Mouse (Mus musculus) frontal cortex, postnatal 25 days (tissue): ENCODE data around the gene Ncoa6.

Source experiments
- DNase-seq, 2 experiments: peaks; one replicate each; pipeline ENCODE4 v3.0.0; 2022; ENCODE audit warnings: low spot score in 2 of 2

Gene Ncoa6

GRCm38 (mm10) chr2:155442916-155443315, 30.8 kb downstream of the Ncoa6 start:
- DNase-seq, result no peak

- DNase-seq, result no peak
Observed at GRCm38 (mm10) chr2:155436445-155436844, 37.2 kb downstream of the Ncoa6 start.

- DNase-seq, result no peak
Observed at GRCm38 (mm10) chr2:155420911-155421310, 52.8 kb downstream of the Ncoa6 start.

- DNase-seq, result no peak
Observed at GRCm38 (mm10) chr2:155404635-155405034, 69.1 kb downstream of the Ncoa6 start.

- DNase-seq, result no peak
Observed at GRCm38 (mm10) chr2:155401926-155402325, 71.8 kb downstream of the Ncoa6 start.

- DNase-seq, result no peak
Observed at GRCm38 (mm10) chr2:155400276-155400675, 73.4 kb downstream of the Ncoa6 start.

GRCm38 (mm10) chr2:155394586-155394985, 79.1 kb downstream of the Ncoa6 start:
- DNase-seq, result no peak

GRCm38 (mm10) chr2:155388573-155388972, 85.1 kb downstream of the Ncoa6 start:
- no peak for DNase-seq

- DNase-seq, result no peak
Observed at GRCm38 (mm10) chr2:155387052-155387451, 86.6 kb downstream of the Ncoa6 start.

GRCm38 (mm10) chr2:155386534-155386899, 87.2 kb downstream of the Ncoa6 start:
- no peak for DNase-seq

- no peak for DNase-seq
Observed at GRCm38 (mm10) chr2:155385731-155386533, 87.8 kb downstream of the Ncoa6 start.

GRCm38 (mm10) chr2:155385090-155385489, 88.6 kb downstream of the Ncoa6 start:
- peak; percentile 68 to 77 for DNase-seq

- DNase-seq, result no peak
Observed at GRCm38 (mm10) chr2:155382791-155383438, 90.8 kb downstream of the Ncoa6 start.

- no peak for DNase-seq
Observed at GRCm38 (mm10) chr2:155382332-155382700, 91.4 kb downstream of the Ncoa6 start.

- peak; percentile 93 to 97 for DNase-seq
Observed at GRCm38 (mm10) chr2:155381643-155382331, 91.9 kb downstream of the Ncoa6 start.

GRCm38 (mm10) chr2:155381060-155381437, 92.6 kb downstream of the Ncoa6 start:
- DNase-seq, result no peak

GRCm38 (mm10) chr2:155380261-155381059, 93.2 kb downstream of the Ncoa6 start, which contains the start of gene Trp53inp2:
Gene Trp53inp2, plus strand, starts transcription at chr2:155381059.
- DNase-seq, result no peak

- DNase-seq, result no peak
Observed at GRCm38 (mm10) chr2:155376191-155376590, 97.5 kb downstream of the Ncoa6 start.

- DNase-seq, result no peak
Observed at GRCm38 (mm10) chr2:155374521-155374920, 99.2 kb downstream of the Ncoa6 start.

- DNase-seq, result no peak
Observed at GRCm38 (mm10) chr2:155373886-155374285, 99.8 kb downstream of the Ncoa6 start.

GRCm38 (mm10) chr2:155373302-155373701, 100.4 kb downstream of the Ncoa6 start:
- DNase-seq, result no peak

- no peak for DNase-seq
Observed at GRCm38 (mm10) chr2:155372451-155372850, 101.2 kb downstream of the Ncoa6 start.
